Mouse (Mus musculus) kidney, postnatal 0 days (tissue): ENCODE data around the gene Trp53i11. TPM values are rescaled to one million over a fixed set of nuclear protein-coding genes. Genes with fewer than 3 reads are reported as not detected.
A peak's percentile ranks its signal among the peaks of the same experiment; 100 is the strongest.

Experiments used
- ATAC-seq: fragments of 200-750 bp; cut with Nextera tagmentation; replicated peaks from 2 replicates; pipeline ENCODE4 v1.8.0; 2017; ENCODE audit warnings: low read depth, moderate number of reproducible peaks, moderate TSS enrichment, moderate library complexity; ENCODE audit not compliant: low FRiP score
- DNase-seq: peaks from one replicate; pipeline ENCODE4 v3.0.0-alpha.2; 2016; ENCODE audit warnings: low spot score
- H3K27ac ChIP-seq: fragments of 300-500 bp; sonication (generic); 2 replicates; pipeline ENCODE4 v1.5.1; 2014; ENCODE audit warnings: mild to moderate bottlenecking
- H3K27me3 ChIP-seq: fragments of 300-500 bp; sonication (generic); 2 replicates; pipeline ENCODE4 v1.6.1; 2014; ENCODE audit warnings: low read length, mixed read lengths; ENCODE audit not compliant: insufficient read depth
- H3K36me3 ChIP-seq: fragments of 300-500 bp; sonication (generic); 2 replicates; pipeline ENCODE4 v1.6.1; 2014; ENCODE audit warnings: low read length, mixed read lengths; ENCODE audit not compliant: insufficient read depth
- H3K4me1 ChIP-seq: fragments of 300-500 bp; sonication (generic); replicated peaks from 2 replicates; pipeline ENCODE4 v1.6.1; 2014; ENCODE audit warnings: antibody characterized with exemption, low read length, mixed read lengths; ENCODE audit not compliant: insufficient read depth
- H3K4me2 ChIP-seq: fragments of 300-500 bp; sonication (generic); 2 replicates; pipeline ENCODE4 v1.6.1; 2014; ENCODE audit warnings: mild to moderate bottlenecking, low read length, moderate library complexity, mixed read lengths
- H3K4me3 ChIP-seq: fragments of 300-500 bp; sonication (generic); replicated peaks from 2 replicates; pipeline ENCODE4 v1.5.1; 2014; ENCODE audit warnings: low read depth, low read length
- H3K9ac ChIP-seq: fragments of 300-500 bp; sonication (generic); 2 replicates; pipeline ENCODE4 v1.6.1; 2014; ENCODE audit warnings: low read depth, low read length
- H3K9me3 ChIP-seq: fragments of 300-500 bp; sonication (generic); replicated peaks from 2 replicates; pipeline ENCODE4 v1.6.1; 2016; ENCODE audit warnings: low read length, inconsistent platforms, mixed read lengths
- CTCF ChIP-seq: IDR thresholded peaks from 2 replicates; pipeline ENCODE4 v1.5.1; 2016; ENCODE audit warnings: antibody characterized with exemption, low read depth, mild to moderate bottlenecking, moderate library complexity
- WGBS: fragments of 180-500 bp; shearing (Covaris S2); extraction: QIAGEN DNeasy Blood & Tissue Kit; methylation state at CpG from one replicate; pipeline ENCODE4 v1.1.7; 2014; 5-methylcytosine and 5-hydroxymethylcytosine counted together
- polyA plus RNA-seq: library from polyadenylated mRNA; unstranded; fragments of >200 nt; fragmentation: Nextera tagmentation; extraction: Ambion mirVana; gene quantifications from 2 replicates; pipeline ENCODE4 v1.2.1, GENCODE M21; 2015

The Trp53i11 gene
- polyA plus RNA-seq, 1 experiment from 2014 or later, result 28.3 TPM

DNA sequence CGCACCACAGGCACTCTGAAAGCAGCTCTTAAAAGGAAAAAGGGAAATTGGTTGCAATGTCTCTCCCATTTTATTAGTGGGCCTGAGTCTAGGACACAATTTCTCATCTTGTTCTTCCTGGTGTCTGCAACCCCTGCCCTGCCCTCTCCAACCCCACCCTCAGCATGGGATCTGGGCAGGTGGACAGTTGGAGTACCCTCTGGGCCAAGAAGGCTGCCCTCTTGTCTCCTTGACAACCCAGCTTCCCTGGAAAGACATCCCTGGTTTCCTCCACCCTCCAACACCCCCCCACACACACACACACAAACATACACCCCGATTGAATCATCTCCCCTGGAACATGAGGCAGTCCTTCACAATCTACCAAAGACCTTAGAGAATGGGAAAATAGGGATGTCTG lies 11.6 kb upstream of the Trp53i11 start:
- no peaks in the 10 kb centered on the region for H3K9me3 ChIP-seq
- H3K4me1 ChIP-seq, result 0 out of 2 replicates have a peak, but pooled peaks cover 13% of the 10 kb centered on the region
- no peak for ATAC-seq
- no peak overlapping the region for H3K4me3 ChIP-seq
- no peaks in the 10 kb centered on the region for H3K36me3 ChIP-seq
- WGBS, result 63% methylated on average over 2 of the region's 2 CpGs
- no peak for DNase-seq
- no peak for TF ChIP-seq CTCF
- no peak overlapping the region for H3K9ac ChIP-seq
- H3K4me2 ChIP-seq, result no peak overlapping the region
- no peak overlapping the region for H3K27ac ChIP-seq
- H3K27me3 ChIP-seq, result peaks cover 9% of the 10 kb centered on the region

DNA sequence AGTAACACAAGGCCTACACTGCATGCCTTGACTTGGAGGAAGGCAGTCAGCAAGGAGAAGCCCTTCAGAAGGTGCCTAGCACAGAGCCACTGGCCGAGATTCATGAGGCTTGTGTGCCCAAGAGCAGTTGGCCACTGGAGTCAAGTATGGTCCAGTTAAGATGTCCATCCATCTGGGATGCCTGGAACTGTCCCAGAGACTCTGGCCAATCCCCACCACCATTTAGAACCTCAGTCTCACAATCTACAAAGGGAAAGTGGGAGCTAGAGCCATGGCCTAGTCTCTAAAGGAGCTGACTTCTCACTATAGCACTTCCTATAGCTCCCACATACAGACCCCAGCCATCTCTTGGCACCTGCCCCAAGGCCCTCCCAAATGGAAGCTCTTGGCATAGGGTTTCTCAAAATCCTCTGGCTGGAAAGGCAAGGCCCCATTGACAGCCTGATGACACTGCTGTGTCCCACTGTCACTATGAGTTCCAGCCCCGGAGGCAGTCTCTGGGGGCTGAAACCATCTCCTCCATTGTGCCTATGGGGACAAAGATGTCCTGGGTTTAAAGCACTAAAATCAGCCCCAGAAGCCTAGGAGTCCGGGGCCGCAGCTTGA lies 11.1 kb upstream of the Trp53i11 start:
- Histone ChIP-seq H3K4me1 (0 out of 2 replicates have a peak, but pooled peaks cover 13% of the 10 kb centered on the region), H3K27ac (no peak overlapping the region)

DNA sequence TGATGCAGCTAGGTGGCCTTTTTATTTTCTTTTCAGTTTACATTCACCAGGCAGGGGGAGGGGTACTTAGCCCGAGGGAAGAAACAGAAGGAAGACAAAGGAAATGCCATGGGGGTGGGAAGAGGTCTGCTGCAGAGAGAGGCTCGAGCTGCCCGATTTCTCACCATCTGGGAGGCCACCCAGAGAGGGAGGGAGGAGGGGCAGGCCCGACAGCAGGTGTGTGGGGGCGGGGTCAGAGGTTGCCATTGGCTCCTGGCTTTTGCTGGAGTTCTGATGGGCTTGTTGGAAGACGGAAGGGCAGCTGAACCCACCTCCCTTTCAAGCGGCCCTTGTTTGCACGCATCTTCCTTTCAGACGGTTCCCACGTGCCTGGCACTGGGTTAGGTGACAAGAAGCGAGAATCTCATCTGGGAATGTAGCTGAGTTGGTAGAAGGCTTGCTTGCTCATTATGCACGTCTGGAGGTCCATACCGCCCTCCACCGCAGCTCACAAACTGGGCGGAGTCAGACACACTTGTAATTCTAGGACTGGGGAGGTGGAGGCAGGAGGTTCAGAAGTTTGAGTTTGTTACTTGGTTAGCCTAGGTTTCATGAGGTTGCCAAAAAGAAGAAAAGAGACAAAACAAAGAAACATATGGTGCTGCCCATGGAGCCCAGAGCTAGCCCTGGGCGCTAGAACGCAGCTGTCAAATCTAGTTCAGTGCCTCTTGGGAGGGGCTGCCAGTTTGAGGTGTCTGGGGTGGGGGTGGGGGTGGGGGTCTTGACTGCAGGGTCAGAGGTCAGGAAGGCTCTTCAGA lies 10.3 kb upstream of the Trp53i11 start:
- Histone ChIP-seq H3K4me1 (0 out of 2 replicates have a peak, but pooled peaks cover 13% of the 10 kb centered on the region), H3K9me3 (no peaks in the 10 kb centered on the region), H3K4me2 (peak overlapping the region; percentile 35; the same call in 1 of the 2 replicates), H3K27me3 (peaks cover 9% of the 10 kb centered on the region), H3K36me3 (no peaks in the 10 kb centered on the region), H3K27ac (no peak overlapping the region), H3K9ac (no peak overlapping the region), H3K4me3 (no peak overlapping the region)
- peak; percentile 51 for DNase-seq
- ATAC-seq, result peak; percentile 44
- WGBS, result 8% methylated on average over 17 of the region's 17 CpGs
- no peak for TF ChIP-seq CTCF

More for the DNA sequence above, 11.1 kb upstream of the Trp53i11 start:
- Histone ChIP-seq H3K36me3 (no peaks in the 10 kb centered on the region), H3K27me3 (peaks cover 9% of the 10 kb centered on the region), H3K9ac (no peak overlapping the region), H3K9me3 (no peaks in the 10 kb centered on the region), H3K4me3 (no peak overlapping the region), H3K4me2 (peak overlapping the region; percentile 35; the same call in 1 of the 2 replicates)
- no peak for TF ChIP-seq CTCF
- DNase-seq (no peak), ATAC-seq (no peak)
- 26% methylated on average over 4 of the region's 4 CpGs for WGBS

DNA sequence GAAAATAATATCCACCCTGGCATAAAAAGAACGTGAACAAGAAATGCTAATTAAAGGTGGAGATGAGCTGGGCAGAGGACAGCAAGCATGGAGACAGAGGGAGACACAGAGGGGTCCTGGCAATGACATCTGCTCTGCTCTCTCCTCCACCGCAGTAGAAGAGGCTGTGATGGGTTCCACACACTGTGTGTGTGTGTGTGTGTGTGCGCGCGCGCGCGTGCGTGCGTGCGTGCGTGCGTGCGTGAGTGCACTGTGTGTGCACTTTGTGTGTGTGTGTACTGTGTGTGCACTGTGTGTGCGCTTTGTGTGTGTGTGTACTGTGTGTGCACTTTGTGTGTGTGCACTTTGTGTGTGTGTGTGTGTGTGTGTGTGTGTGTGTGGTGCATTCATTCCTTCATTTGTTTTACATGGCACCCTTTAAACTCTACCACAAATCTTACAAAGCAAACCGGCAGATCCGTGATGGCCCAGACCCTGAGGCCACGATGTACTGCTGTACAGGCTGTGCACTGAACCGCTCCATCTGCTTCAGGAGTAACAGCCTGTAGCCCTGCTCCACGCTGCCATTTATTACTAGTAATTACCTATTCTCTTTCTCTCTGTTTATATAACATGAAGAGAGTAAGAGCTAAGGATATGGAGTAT lies 9.6 kb upstream of the Trp53i11 start:
- Histone ChIP-seq H3K36me3 (no peaks in the 10 kb centered on the region), H3K4me1 (0 out of 2 replicates have a peak, but pooled peaks cover 13% of the 10 kb centered on the region), H3K27ac (no peak overlapping the region), H3K27me3 (peaks cover 9% of the 10 kb centered on the region), H3K4me2 (no peak overlapping the region), H3K4me3 (no peak overlapping the region), H3K9ac (no peak overlapping the region), H3K9me3 (no peaks in the 10 kb centered on the region)
- ATAC-seq, result no peak
- no peak for DNase-seq
- WGBS, result 70% methylated on average over 20 of the region's 20 CpGs
- no peak for TF ChIP-seq CTCF

DNA sequence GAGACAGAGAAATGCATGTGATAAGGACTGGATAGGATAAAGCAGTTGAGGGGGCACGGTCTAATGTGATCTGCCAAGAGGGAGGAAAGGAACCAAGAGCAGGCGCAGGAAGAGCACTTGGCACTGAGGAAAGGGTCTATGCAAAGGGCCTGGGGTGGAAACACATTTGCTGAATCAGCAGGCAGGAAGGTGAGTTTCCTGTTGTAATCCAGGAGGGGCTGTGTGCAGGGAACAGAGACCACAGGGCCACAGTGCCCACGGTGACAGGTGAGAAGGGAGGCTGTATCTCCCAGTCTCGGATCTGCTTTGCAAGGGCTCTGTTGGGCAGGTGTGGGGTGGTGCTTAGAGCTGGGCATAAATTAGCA lies 9.1 kb upstream of the Trp53i11 start:
- H3K27ac ChIP-seq, result no peak overlapping the region
- H3K36me3 ChIP-seq, result no peaks in the 10 kb centered on the region
- no peak for DNase-seq
- H3K27me3 ChIP-seq, result peaks cover 9% of the 10 kb centered on the region
- no peak overlapping the region for H3K9ac ChIP-seq
- no peak for ATAC-seq
- H3K9me3 ChIP-seq, result no peaks in the 10 kb centered on the region
- WGBS, result 72% methylated on average over 4 of the region's 4 CpGs
- H3K4me3 ChIP-seq, result no peak overlapping the region
- no peak for TF ChIP-seq CTCF
- no peak overlapping the region for H3K4me2 ChIP-seq
- 0 out of 2 replicates have a peak, but pooled peaks cover 13% of the 10 kb centered on the region for H3K4me1 ChIP-seq

DNA sequence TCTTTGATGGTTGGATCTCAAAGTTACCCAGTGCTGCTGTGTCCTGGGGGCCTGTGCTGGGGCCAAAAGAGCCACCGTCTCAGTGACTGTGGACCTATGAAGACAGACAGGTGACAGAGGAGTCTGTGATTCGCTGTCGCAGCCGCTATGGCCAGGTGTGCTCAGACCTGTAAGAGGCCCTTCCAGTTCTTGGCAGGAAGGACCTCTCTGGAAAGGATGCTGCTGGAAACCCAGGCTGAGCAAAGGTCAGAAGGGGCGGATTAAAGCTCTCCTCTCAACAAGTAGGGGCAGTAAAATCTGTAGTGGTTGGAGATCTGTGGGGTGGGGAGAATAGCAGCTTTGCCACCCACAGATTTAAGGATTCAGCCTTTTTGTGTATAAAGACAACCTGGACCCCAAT lies 7.7 kb upstream of the Trp53i11 start:
- no peaks in the 10 kb centered on the region for H3K9me3 ChIP-seq
- H3K4me1 ChIP-seq, result 0 out of 2 replicates have a peak, but pooled peaks cover 13% of the 10 kb centered on the region
- peak overlapping the region; percentile 54; the same call in 1 of the 2 replicates for H3K4me2 ChIP-seq
- DNase-seq (no peak), ATAC-seq (no peak)
- H3K27me3 ChIP-seq, result peaks cover 9% of the 10 kb centered on the region
- WGBS, result 69% methylated on average over 5 of the region's 5 CpGs
- no peak overlapping the region for H3K4me3 ChIP-seq
- no peak overlapping the region for H3K9ac ChIP-seq
- no peak overlapping the region for H3K27ac ChIP-seq
- H3K36me3 ChIP-seq, result no peaks in the 10 kb centered on the region
- no peak for TF ChIP-seq CTCF
